Mouse (Mus musculus) lung, postnatal 0 days (tissue): ENCODE measurements around the gene Foxm1.
A peak's percentile ranks its signal among the peaks of the same experiment; 100 is the strongest.

Experiments used
- CTCF ChIP-seq: IDR thresholded peaks from 2 replicates; pipeline ENCODE4 v1.5.1; 2016; ENCODE audit warnings: antibody characterized with exemption, mild to moderate bottlenecking
- EP300 ChIP-seq: IDR thresholded peaks from 2 replicates; pipeline ENCODE4 v1.6.1; 2016; ENCODE audit warnings: antibody characterized with exemption, mild to moderate bottlenecking, control low read depth

DNA sequence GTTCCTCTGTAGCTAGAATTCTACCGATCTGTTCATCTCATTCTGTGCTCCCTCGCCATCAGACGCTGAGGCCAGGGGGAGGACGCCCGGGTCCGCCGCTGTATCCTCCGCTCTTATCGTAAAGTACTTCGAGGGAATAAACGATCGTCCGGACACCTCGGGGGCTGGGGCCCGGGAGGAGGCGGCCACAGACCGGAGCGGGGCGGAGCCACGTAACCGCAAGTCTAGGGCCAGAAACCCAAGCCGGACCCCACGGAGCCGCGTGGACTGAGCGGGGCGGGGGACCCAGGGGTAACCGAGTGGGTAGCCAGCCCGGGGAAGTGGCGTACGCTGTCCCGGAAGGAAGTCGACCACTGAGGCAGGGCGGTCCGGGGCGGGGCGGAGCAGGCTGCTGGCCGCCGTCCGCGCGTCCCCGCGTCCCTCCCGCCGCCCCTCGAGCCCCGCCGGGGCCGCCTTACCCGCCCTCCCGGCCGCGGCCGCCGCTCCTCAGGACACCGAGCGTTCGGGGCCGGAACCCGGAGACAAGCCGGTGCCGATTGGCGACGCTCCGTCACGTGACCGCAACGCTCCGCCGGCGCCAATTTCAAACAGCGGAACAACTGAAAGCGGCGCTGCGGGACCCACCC is at the start of gene Foxm1, which contains the start of gene Rhno1:
- no peak for TF ChIP-seq CTCF
- 0 out of 2 replicates have a peak, but pooled peaks have one; percentile 12 for TF ChIP-seq EP300
